Mouse (Mus musculus) liver, embryonic 14.5 days (tissue): ENCODE data around the gene Cass4.

Experiments
- CTCF ChIP-seq: IDR thresholded peaks from 2 replicates; pipeline ENCODE4 v1.5.1; 2016; ENCODE audit warnings: antibody characterized with exemption, low read depth, control low read depth
- EP300 ChIP-seq: IDR thresholded peaks from 2 replicates; pipeline ENCODE4 v1.6.1; 2016; ENCODE audit warnings: antibody characterized with exemption, low read depth

DNA sequence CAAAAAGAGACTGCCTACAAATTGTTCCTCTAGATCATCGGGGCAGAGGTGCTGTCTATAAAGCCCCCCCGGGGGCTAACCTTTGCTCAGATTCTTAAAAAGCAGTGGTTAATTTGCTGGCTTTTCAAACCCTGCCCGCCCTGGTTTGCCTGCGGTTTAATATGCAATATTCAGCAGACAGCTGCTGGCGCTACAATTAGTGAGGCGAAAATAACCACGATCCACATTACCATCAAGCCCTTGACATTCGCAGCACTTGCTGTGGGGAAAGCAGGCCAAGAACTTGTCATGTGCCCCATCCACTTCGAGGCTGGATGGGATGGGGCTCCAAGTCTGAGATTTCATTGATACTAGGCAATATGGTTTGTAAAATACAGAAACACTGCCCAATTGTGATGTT is 40.4 kb upstream of the Cass4 start:
- TF ChIP-seq CTCF (no peak), EP300 (no peak)
